Mouse (Mus musculus) mammary gland, adult 2 months (tissue): Measurements from ENCODE around the gene Pnp. TPM values are rescaled to one million over a fixed set of nuclear protein-coding genes. Genes with fewer than 3 reads are reported as not detected.

Experiments used
- polyA plus RNA-seq: library from polyadenylated mRNA; depleted of rRNA; stranded (reverse); fragments of >200 nt; gene quantifications from 2 replicates; pipeline ENCODE4 v1.2.3, GENCODE M21; 2012; ENCODE audit warnings: low replicate concordance; rRNA removed

The Pnp gene
- polyA plus RNA-seq = 32.2 and 73.1 TPM in 2 replicates

GRCm38 (mm10) chr14:50930754-50931492 lies at the start of gene Pnp, which contains the start of gene Pip4p1:
Gene Pnp (plus strand): TSS chr14:50931082.
Gene Pip4p1 (minus strand): TSS chr14:50930856.

GRCm38 (mm10) chr14:50897374-50897765 lies 33.5 kb upstream of the Pnp start, which contains the start of gene Klhl33:
Gene Klhl33 (minus strand): TSS chr14:50897507.

GRCm38 (mm10) chr14:50924281-50925064 lies 6.4 kb upstream of the Pnp start, which contains the start of the genes Osgep and Apex1:
Gene Osgep (minus strand): TSS chr14:50924893.
Gene Apex1 (plus strand): TSS chr14:50924968.

GRCm38 (mm10) chr14:50943932-50944667 lies 13.2 kb downstream of the Pnp start, which contains the start of gene Gm49342:
Gene Gm49342 (plus strand): TSS chr14:50944517.

GRCm38 (mm10) chr14:50955942-50956508 lies 25.1 kb downstream of the Pnp start, which contains the start of gene Pnp2:
Gene Pnp2 (plus strand): TSS chr14:50955992.

GRCm38 (mm10) chr14:51007152-51007801 lies 76.4 kb downstream of the Pnp start, which contains the start of gene Rnase10:
Gene Rnase10 (plus strand): TSS chr14:51007751.

Other genes starting within 250 kb of the Pnp start
- gene Olfr747, start 237.9 kb upstream of the Pnp start, polyA plus RNA-seq = not detected in 2 replicates
- not detected in 2 replicates for gene Olfr748, start 223.7 kb upstream of the Pnp start, polyA plus RNA-seq
- gene Olfr749, start 186.0 kb upstream of the Pnp start, polyA plus RNA-seq = not detected in 2 replicates
- 22.2 and 29.4 TPM in 2 replicates for gene Ttc5, start 145.6 kb upstream of the Pnp start, polyA plus RNA-seq
- not detected in 2 replicates for gene Ccnb1ip1, start 123.3 kb upstream of the Pnp start, polyA plus RNA-seq
- gene Parp2, start 123.2 kb upstream of the Pnp start, polyA plus RNA-seq = 13.0 and 34.5 TPM in 2 replicates
- 42.0 and 46.3 TPM in 2 replicates for gene Tep1, start 60.5 kb upstream of the Pnp start, polyA plus RNA-seq
- 2.2 and 24.0 TPM in 2 replicates for gene Klhl33, start 33.6 kb upstream of the Pnp start, polyA plus RNA-seq
- 91.2 and 179 TPM in 2 replicates for gene Osgep, start 6.2 kb upstream of the Pnp start, polyA plus RNA-seq
- 32.1 and 70.1 TPM in 2 replicates for gene Apex1, start 6.1 kb upstream of the Pnp start, polyA plus RNA-seq
- gene Pip4p1, start 226 bp upstream of the Pnp start, polyA plus RNA-seq = 100 and 139 TPM in 2 replicates
- gene Gm49342, start 13.4 kb downstream of the Pnp start, polyA plus RNA-seq = 13.4 and 26.9 TPM in 2 replicates
- gene Pnp2, start 24.9 kb downstream of the Pnp start, polyA plus RNA-seq = 1.5 and 3.5 TPM in 2 replicates
- 0.38 and 0.83 TPM in 2 replicates for gene Rnase10, start 76.7 kb downstream of the Pnp start, polyA plus RNA-seq
- gene Rnase9, start 110.8 kb downstream of the Pnp start, polyA plus RNA-seq = not detected in 2 replicates
- gene Rnase11, start 119.1 kb downstream of the Pnp start, polyA plus RNA-seq = not detected in 2 replicates
- not detected in 2 replicates for gene Rnase12, start 126.6 kb downstream of the Pnp start, polyA plus RNA-seq
- gene Olfr750, start 143.4 kb downstream of the Pnp start, polyA plus RNA-seq = not detected in 2 replicates
- 251 and 590 TPM in 2 replicates for gene Rnase4, start 160.0 kb downstream of the Pnp start, polyA plus RNA-seq
- 13.7 and 30.3 TPM in 2 replicates for gene Ang, start 160.1 kb downstream of the Pnp start, polyA plus RNA-seq
- not detected in 2 replicates for gene Eddm3b, start 183.3 kb downstream of the Pnp start, polyA plus RNA-seq
- gene Rnase6, start 192.8 kb downstream of the Pnp start, polyA plus RNA-seq = 32.8 and 44.9 TPM in 2 replicates
- 0.23 and 1.6 TPM in 2 replicates for gene Rnase1, start 215.7 kb downstream of the Pnp start, polyA plus RNA-seq
- gene Rnase2b, start 231.2 kb downstream of the Pnp start, polyA plus RNA-seq = 1.9 TPM in 1 of 2 replicates, not detected in the other